Mouse (Mus musculus): ENCODE measurements around the gene Alyref2.
A peak's percentile ranks its signal among the peaks of the same experiment; 100 is the strongest.

Alyref2 gene

GRCm38 (mm10) chr1:171501636-171502080, 1.6 kb upstream of the Alyref2 start:
- DNase-seq (ENCODE audit: low spot score), result no peak

GRCm38 (mm10) chr1:171502388-171503249, 659 bp upstream of the Alyref2 start:
- DNase-seq (ENCODE audit: low spot score), result no peak

- peak; percentile 43 for DNase-seq (ENCODE audit: low spot score)
Measured at GRCm38 (mm10) chr1:171503592-171504291, 464 bp downstream of the Alyref2 start.

GRCm38 (mm10) chr1:171504586-171504985, 1.3 kb downstream of the Alyref2 start:
- no peak for DNase-seq (ENCODE audit: low spot score)

- DNase-seq (ENCODE audit: low spot score), result no peak
Measured at GRCm38 (mm10) chr1:171513234-171513633, 10.0 kb downstream of the Alyref2 start.

- DNase-seq (ENCODE audit: low spot score), result no peak
Measured at GRCm38 (mm10) chr1:171513760-171514159, 10.5 kb downstream of the Alyref2 start.

GRCm38 (mm10) chr1:171515039-171515438, 11.8 kb downstream of the Alyref2 start:
- DNase-seq (ENCODE audit: low spot score), result no peak

- no peak for DNase-seq (ENCODE audit: low spot score)
Measured at GRCm38 (mm10) chr1:171515557-171515956, 12.3 kb downstream of the Alyref2 start.

- DNase-seq (ENCODE audit: low spot score), result no peak
Measured at GRCm38 (mm10) chr1:171531367-171531766, 28.1 kb downstream of the Alyref2 start.

GRCm38 (mm10) chr1:171532830-171533229, 29.6 kb downstream of the Alyref2 start:
- no peak for DNase-seq (ENCODE audit: low spot score)

- no peak for DNase-seq (ENCODE audit: low spot score)
Measured at GRCm38 (mm10) chr1:171534557-171534956, 31.3 kb downstream of the Alyref2 start.

- no peak for DNase-seq (ENCODE audit: low spot score)
Measured at GRCm38 (mm10) chr1:171535194-171535593, 31.9 kb downstream of the Alyref2 start, which contains the start of gene Itln1. Gene Itln1, minus strand, starts transcription at chr1:171535294.

- no peak for DNase-seq (ENCODE audit: low spot score)
Measured at GRCm38 (mm10) chr1:171540694-171541093, 37.4 kb downstream of the Alyref2 start.

GRCm38 (mm10) chr1:171551326-171551725, 48.0 kb downstream of the Alyref2 start:
- DNase-seq (ENCODE audit: low spot score), result peak; percentile 5

GRCm38 (mm10) chr1:171552230-171552629, 49.0 kb downstream of the Alyref2 start:
- DNase-seq (ENCODE audit: low spot score), result no peak

- DNase-seq (ENCODE audit: low spot score), result no peak
Measured at GRCm38 (mm10) chr1:171553359-171554341, 50.4 kb downstream of the Alyref2 start.
